Mouse (Mus musculus) heart, adult 2 months (tissue): ENCODE measurements around the gene Thap3.

Source experiments
- CTCF ChIP-seq: fragments of 200-600 bp; IDR thresholded peaks from 2 replicates; pipeline ENCODE4 v1.8.1; 2022; ENCODE audit warnings: antibody characterized with exemption, mild to moderate bottlenecking, moderate library complexity
- EP300 ChIP-seq: fragments of 200-500 bp; IDR thresholded peaks from 2 replicates; pipeline ENCODE4 v1.6.1; 2011; ENCODE audit warnings: low read depth, low read length, control low read depth; ENCODE audit not compliant: insufficient read depth
- POLR2A ChIP-seq: fragments of 200-500 bp; IDR thresholded peaks from 2 replicates; pipeline ENCODE4 v1.6.1; 2011; ENCODE audit warnings: mild to moderate bottlenecking, low read depth, low read length, control low read depth; ENCODE audit not compliant: insufficient read depth

DNA sequence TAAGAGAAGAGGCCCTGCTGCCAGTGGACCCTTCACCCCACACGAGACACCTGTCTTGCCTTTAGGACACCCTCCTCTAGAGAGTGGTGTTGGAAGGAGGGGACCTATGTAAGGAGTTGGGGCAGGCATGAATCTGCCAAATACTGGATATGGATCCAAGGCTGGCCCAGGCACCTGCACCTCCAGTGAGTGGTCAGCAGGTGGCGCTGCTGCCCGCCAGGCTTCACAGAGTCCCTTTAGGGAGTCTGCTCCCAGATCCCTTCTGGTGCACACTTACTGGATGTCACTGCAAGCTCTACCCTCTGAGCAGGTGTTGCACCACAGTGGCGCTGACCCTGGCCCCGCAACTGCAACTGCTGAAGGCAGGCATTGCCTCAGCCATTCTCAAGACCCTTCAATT lies 7.4 kb downstream of the Thap3 start:
- TF ChIP-seq POLR2A (peak; percentile 40; the same call in 1 of the 2 replicates), CTCF (no peak), EP300 (peak; percentile 89; the same call in 1 of the 2 replicates)
